Mouse (Mus musculus): ENCODE data around the gene Tmem170b.
A peak's percentile ranks its signal among the peaks of the same experiment; 100 is the strongest.
"Not testable (repeated sequence)": the region's sequence is repeated elsewhere in the genome, so short reads cannot be mapped to it uniquely, and the experiment has no call there.

The Tmem170b gene

GRCm38 (mm10) chr13:41669951-41670350 lies 64.2 kb downstream of the Tmem170b start:
- no peak for DNase-seq (ENCODE audit: low spot score)

- DNase-seq (ENCODE audit: low spot score): peak; percentile 30
Measured at GRCm38 (mm10) chr13:41670386-41671130, 64.9 kb downstream of the Tmem170b start.

GRCm38 (mm10) chr13:41671136-41671705 lies 65.5 kb downstream of the Tmem170b start:
- DNase-seq (ENCODE audit: low spot score): no peak

DNA sequence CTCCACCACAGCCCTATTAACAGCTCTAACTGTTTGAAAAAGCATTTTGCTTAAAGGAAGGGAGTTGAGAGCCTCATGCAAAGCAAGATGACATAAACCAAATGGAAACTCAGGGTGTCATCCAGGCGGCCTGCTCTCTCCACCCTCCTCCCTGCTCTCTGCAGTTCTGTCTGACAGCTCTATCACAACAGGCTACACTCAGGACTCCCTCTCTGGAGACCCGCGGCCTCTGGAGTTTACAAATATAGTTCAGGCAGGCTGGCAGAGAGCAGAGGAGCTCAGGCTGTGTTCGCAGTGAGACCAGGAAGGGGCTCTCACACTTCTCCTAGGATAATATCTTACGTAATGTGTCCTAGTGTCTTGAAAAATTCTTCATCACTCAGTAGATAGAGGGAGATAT lies 67.2 kb downstream of the Tmem170b start:
- DNase-seq (ENCODE audit: low spot score): not testable (repeated sequence)

- no peak for DNase-seq (ENCODE audit: low spot score)
Measured at GRCm38 (mm10) chr13:41673541-41673940, 67.8 kb downstream of the Tmem170b start.

DNA sequence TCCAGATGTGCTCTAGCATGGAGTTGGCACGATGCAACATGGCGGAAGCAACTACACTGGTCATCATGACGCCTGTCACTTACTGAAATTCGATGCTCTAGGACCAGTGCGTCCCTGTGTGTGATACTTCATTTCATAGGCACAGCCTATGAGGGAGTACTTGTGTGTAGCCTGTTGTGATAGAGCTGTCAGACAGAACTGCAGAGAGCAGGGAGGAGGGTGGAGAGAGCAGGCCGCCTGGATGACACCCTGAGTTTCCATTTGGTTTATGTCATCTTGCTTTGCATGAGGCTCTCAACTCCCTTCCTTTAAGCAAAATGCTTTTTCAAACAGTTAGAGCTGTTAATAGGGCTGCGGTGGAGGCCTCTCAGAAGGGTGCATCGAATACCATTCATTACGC lies 68.9 kb downstream of the Tmem170b start:
- not testable (repeated sequence) for DNase-seq (ENCODE audit: low spot score)

DNA sequence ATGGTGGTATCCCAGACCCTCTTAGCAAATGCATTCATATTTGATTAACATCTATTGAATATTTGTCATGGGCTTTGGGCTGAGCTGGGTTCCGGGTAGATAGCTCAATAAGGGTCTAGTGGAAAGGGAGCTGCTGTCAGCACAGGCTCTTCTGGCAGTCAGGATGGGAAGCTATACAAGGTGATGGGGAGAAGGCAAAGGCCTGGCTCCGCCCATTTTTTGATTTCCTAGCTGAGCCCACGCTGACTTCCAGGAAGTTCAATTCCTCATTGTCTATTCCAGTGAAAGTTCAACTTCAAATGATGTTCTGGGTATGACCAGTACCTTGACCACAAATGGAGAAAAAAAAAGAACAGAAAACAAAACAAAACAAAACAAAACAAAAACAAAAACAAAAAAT lies 69.8 kb downstream of the Tmem170b start:
- DNase-seq (ENCODE audit: low spot score): no peak

DNA sequence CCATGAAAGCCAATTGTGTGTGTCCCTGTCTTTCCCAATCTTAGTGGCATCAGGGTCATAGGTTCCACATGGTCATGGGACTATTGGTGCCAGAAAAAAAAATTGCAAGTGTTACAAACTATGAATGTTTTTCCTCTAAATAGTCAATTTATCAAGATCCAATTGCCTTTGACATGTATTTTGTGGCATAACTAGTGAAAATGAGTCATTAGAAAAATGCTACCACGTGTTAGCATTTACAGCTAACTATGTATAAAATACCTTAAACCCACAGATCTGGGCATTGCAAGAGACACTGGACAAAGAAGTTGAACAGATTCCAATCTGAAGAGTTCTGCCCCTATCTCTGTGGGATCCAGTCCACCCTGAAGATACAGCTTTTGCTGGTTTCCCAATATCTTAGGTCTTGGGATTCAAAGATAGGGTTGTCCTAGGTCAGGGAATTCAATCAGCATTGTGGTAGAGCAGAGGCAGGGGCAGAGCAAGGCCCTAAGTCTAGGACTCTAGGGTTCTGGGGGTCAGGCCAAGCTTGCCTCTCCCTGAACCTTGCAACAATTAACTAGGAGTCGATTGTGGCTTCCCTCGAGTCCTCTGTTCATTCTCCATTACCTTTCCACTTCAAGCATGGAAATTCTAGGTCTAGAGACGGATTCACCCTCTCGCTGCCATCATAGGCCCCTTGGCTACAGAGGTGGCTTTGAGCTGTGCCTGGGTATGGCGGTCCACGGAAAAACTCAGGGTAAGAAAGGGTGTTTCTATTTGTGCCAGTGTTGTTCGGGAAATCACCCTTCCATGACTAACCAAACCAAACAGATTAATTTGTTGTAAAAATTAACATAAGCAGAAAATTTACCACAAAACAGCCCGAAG lies 70.5 kb downstream of the Tmem170b start:
- peak; percentile 69 for DNase-seq (ENCODE audit: low spot score)

DNA sequence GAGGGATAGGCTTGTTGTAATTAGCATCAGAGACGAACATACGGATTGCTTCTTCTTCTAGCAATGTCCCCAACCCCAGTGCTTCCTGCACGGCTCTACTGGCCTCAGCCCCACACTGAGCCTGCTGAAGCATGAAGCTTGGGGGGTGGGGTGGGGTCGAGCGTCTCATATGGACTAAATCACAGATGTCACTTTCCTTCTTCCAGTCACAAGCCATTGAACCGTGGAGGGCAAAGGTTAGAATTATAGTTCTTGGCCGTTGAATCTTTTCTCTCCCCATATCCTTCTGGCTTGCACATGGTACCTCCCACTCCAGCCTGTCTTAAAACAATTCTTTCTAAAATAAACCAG lies 71.1 kb downstream of the Tmem170b start:
- no peak for DNase-seq (ENCODE audit: low spot score)

DNA sequence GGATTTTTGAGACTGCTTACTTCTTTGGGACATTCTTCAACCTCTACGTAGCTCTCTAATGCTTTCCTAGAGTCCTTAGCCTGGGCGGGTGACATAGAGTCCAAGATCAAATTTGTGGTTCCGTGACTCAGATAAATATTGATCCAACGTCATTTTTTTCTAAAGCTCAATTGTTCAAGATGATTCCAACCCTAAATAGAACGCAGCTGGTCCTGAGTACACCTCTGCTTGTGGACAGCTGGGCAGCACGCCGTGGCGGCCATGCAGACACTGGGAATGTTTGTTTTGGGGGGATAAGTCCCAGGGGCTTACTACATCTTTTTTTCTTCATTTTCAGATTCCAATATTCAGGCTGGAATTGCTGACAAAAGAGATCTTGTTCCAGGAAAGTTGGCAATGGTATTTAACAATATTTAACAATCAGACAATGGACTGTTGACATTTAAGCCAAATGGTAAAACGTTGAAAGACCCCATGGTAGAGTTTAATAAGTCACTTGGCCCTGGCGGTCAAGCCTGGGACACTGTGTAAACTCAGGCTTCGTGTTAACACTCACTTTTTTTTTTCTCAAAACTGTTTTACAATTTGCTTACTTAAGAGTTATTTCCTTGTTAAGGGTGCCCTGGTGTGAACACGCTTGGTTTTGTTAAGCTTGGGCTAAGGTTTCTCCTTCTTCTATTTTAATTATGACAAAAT lies 75.3 kb downstream of the Tmem170b start:
- no peak for DNase-seq (ENCODE audit: low spot score)

- no peak for DNase-seq (ENCODE audit: low spot score)
Measured at GRCm38 (mm10) chr13:41682341-41683119, 76.8 kb downstream of the Tmem170b start.

DNA sequence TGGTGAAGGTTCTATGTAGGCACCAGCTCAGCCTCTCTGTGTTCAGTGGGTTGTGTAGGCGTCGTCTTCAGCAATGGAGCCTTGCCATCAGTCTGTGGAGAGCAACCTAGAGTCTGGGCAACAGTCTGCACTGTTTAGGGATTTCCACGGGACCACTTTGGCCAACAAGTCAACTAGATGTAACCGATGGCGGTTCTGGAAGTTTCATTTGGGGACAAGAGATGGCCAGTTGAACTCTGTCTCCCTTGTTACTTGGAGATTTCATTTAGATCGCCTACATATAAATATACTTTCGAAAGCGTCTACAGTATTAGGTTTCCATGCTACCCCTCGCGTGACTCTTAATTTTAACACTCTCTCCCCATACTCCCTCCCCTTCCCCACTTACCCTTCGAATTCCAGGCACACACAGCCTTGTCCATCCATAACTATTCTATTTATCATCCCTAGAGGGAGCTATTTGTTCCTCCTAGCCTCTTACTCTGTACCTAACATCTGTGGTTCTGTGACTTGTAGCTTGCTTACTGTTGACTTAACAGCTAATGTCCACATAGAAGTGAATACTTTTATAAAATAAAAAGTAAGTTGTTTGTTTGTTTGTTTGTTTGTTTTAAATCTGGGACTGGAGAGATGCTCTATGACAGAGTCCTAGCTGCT lies 77.8 kb downstream of the Tmem170b start:
- DNase-seq (ENCODE audit: low spot score): no peak

DNA sequence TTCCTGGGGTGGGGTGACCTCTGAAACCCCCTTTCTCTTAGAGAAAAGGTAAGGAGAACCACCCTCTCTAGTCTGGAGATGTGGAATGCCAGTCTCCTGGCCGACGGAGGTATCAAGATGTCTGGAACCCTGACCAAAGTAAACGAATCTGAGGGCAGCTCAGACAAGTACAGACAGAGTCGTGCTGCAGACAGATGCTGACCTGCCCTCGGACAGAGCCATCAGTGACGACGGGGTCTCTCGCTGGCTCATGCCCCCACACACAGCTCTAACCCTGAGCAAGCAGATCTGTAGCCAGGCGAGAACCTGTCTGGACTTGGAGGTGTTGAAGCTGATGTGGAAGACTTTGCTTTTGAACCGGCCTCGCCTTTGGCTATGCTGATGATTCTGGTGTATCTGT lies 79.8 kb downstream of the Tmem170b start:
- no peak for DNase-seq (ENCODE audit: low spot score)

GRCm38 (mm10) chr13:41689055-41689454 lies 83.3 kb downstream of the Tmem170b start:
- DNase-seq (ENCODE audit: low spot score): no peak

- peak; percentile 5 for DNase-seq (ENCODE audit: low spot score)
Measured at GRCm38 (mm10) chr13:41689598-41690045, 83.9 kb downstream of the Tmem170b start.
